Mouse (Mus musculus) megakaryocyte, embryonic 14.5 days (primary cell): ENCODE measurements at regions not wholly inside any gene's neighbourhood (a gene's known extent, or its start where the extent isn't known, plus 50 kb on each side); places are given as distances from the start of the nearest gene placed in this dataset.

ENCODE experiments used
- FLI1 ChIP-seq: IDR thresholded peaks from 2 replicates; pipeline ENCODE4 v1.6.1; 2012; ENCODE audit warnings: low read length, inconsistent platforms, mixed read lengths
- GATA1 ChIP-seq: IDR thresholded peaks from 3 replicates; pipeline ENCODE4 v1.6.1; 2012; ENCODE audit warnings: mixed read lengths, low read length, inconsistent platforms, borderline replicate concordance

- TF ChIP-seq GATA1 = no peak
- TF ChIP-seq FLI1 = no peak
These were observed 1333.5 kb upstream of the Zeb2 start for GRCm38 (mm10) chr2:46450698-46451097.
